Mouse (Mus musculus) CH12.LX (cell line): ENCODE data around the gene Atp5c1. TPM values are rescaled to one million over a fixed set of nuclear protein-coding genes. Genes with fewer than 3 reads are reported as not detected.
A peak's percentile ranks its signal among the peaks of the same experiment; 100 is the strongest.

ENCODE experiments used
- DNase-seq: peaks from one replicate; pipeline ENCODE4 v3.0.0-alpha.2; 2013; ENCODE audit errors: extremely low read depth
- H3K27ac ChIP-seq: 2 replicates; pipeline ENCODE4 v1.5.1; 2012; ENCODE audit warnings: low read depth, mild to moderate bottlenecking, control low read depth, moderate library complexity; ENCODE audit not compliant: insufficient read depth
- H3K27me3 ChIP-seq: replicated peaks from 2 replicates; pipeline ENCODE3; 2012; ENCODE audit warnings: inconsistent platforms
- H3K36me3 ChIP-seq, 2 experiments: replicated peaks in 1 of 2; 2 replicates each; pipeline versions ENCODE3 to v1.6.1; 2012; ENCODE audit warnings: inconsistent platforms in 1 of 2, low read length in 1 of 2, mild to moderate bottlenecking in 1 of 2, mixed read lengths in 1 of 2, moderate library complexity in 1 of 2; ENCODE audit not compliant: control insufficient read depth in 1 of 2, insufficient read depth in 1 of 2
- H3K4me1 ChIP-seq, 2 experiments: 2 replicates each; pipeline ENCODE4 v1.6.1; 2012; ENCODE audit warnings: inconsistent platforms in 1 of 2, moderate library complexity in 1 of 2; ENCODE audit not compliant: insufficient read depth in 2 of 2, control insufficient read depth in 1 of 2
- H3K4me2 ChIP-seq: 2 replicates; pipeline ENCODE4 v1.6.1; 2012; ENCODE audit warnings: low read depth, mild to moderate bottlenecking, control low read depth; ENCODE audit not compliant: poor library complexity, insufficient read depth, severe bottlenecking
- H3K4me3 ChIP-seq, 3 experiments: fragments of 150-350 bp in 1 of 3; sonication (generic) in 1 of 3; replicated peaks in 1 of 3; 2 replicates each; pipeline versions ENCODE3 to v1.5.1; 2011 to 2012; ENCODE audit warnings: low read depth in 2 of 3, low read length in 2 of 3, mild to moderate bottlenecking in 2 of 3, moderate library complexity in 2 of 3, control low read depth in 1 of 3, improper control_type of control experiment in 1 of 3, inconsistent platforms in 1 of 3, mixed read lengths in 1 of 3; ENCODE audit not compliant: poor library complexity in 1 of 3
- H3K79me2 ChIP-seq: replicated peaks from 2 replicates; pipeline ENCODE4 v1.6.1; 2012; ENCODE audit warnings: mild to moderate bottlenecking, moderate library complexity; ENCODE audit not compliant: control insufficient read depth, poor library complexity, insufficient read depth, severe bottlenecking; ENCODE audit errors: extremely low read depth
- H3K9ac ChIP-seq: 2 replicates; pipeline ENCODE4 v1.6.1; 2012; ENCODE audit warnings: low read depth, mild to moderate bottlenecking, control low read depth, moderate library complexity; ENCODE audit not compliant: insufficient read depth
- H3K9me3 ChIP-seq: replicated peaks from 2 replicates; pipeline ENCODE3; 2012; ENCODE audit warnings: low read length, inconsistent platforms, mixed read lengths
- BHLHE40 ChIP-seq: IDR thresholded peaks from 2 replicates; pipeline ENCODE4 v1.6.1; 2011; ENCODE audit warnings: mild to moderate bottlenecking, low read depth, low read length, improper control_type of control experiment
- CHD1 ChIP-seq: IDR thresholded peaks from 2 replicates; pipeline ENCODE4 v1.6.1; 2012; ENCODE audit warnings: low read depth, low read length, improper control_type of control experiment, inconsistent platforms
- CTCF ChIP-seq, 2 experiments: IDR thresholded peaks in 1 of 2; conservative IDR thresholded peaks in 1 of 2; 2 replicates each; pipeline ENCODE4 v1.5.1; 2011 to 2012; ENCODE audit warnings: low read depth in 2 of 2, low read length in 2 of 2, improper control_type of control experiment in 1 of 2, inconsistent platforms in 1 of 2, mild to moderate bottlenecking in 1 of 2, moderate library complexity in 1 of 2
- ELF1 ChIP-seq: IDR thresholded peaks from 2 replicates; pipeline ENCODE4 v1.6.1; 2014; ENCODE audit warnings: low read depth, mild to moderate bottlenecking, inconsistent platforms, low read length, improper control_type of control experiment
- EP300 ChIP-seq: IDR thresholded peaks from 2 replicates; pipeline ENCODE4 v1.6.1; 2011; ENCODE audit warnings: low read length, improper control_type of control experiment
- HCFC1 ChIP-seq: IDR thresholded peaks from 2 replicates; pipeline ENCODE4 v1.6.1; 2012; ENCODE audit warnings: low read depth, mild to moderate bottlenecking, inconsistent platforms, low read length, improper control_type of control experiment
- JUND ChIP-seq: conservative IDR thresholded peaks from 2 replicates; pipeline ENCODE4 v1.6.1; 2011; ENCODE audit warnings: low read depth, low read length, improper control_type of control experiment
- KAT2A ChIP-seq: IDR thresholded peaks from 2 replicates; pipeline ENCODE4 v1.6.1; 2012; ENCODE audit warnings: low read length, improper control_type of control experiment, inconsistent platforms; ENCODE audit not compliant: insufficient replicate concordance
- MAFK ChIP-seq: IDR thresholded peaks from 2 replicates; pipeline ENCODE4 v1.6.1; 2011; ENCODE audit warnings: low read length, improper control_type of control experiment; ENCODE audit not compliant: insufficient replicate concordance
- MAX ChIP-seq: IDR thresholded peaks from 2 replicates; pipeline ENCODE4 v1.6.1; 2011; ENCODE audit warnings: low read length, improper control_type of control experiment
- MXI1 ChIP-seq: IDR thresholded peaks from 2 replicates; pipeline ENCODE4 v1.6.1; 2011; ENCODE audit warnings: mild to moderate bottlenecking, low read depth, low read length, improper control_type of control experiment
- NELFE ChIP-seq: IDR thresholded peaks from 2 replicates; pipeline ENCODE4 v1.6.1; 2011; ENCODE audit warnings: low read depth, low read length, improper control_type of control experiment
- PAX5 ChIP-seq: IDR thresholded peaks from 2 replicates; pipeline ENCODE4 v1.6.1; 2012; ENCODE audit warnings: low read length, inconsistent platforms, mixed read lengths
- SMC3 ChIP-seq: IDR thresholded peaks from 2 replicates; pipeline ENCODE4 v1.6.1; 2011; ENCODE audit warnings: low read depth, low read length, improper control_type of control experiment
- TCF12 ChIP-seq: IDR thresholded peaks from 2 replicates; pipeline ENCODE4 v1.6.1; 2014; ENCODE audit warnings: low read depth, mild to moderate bottlenecking, inconsistent platforms, low read length, improper control_type of control experiment
- UBTF ChIP-seq: IDR thresholded peaks from 2 replicates; pipeline ENCODE4 v1.6.1; 2012; ENCODE audit warnings: low read depth, mild to moderate bottlenecking, inconsistent platforms, low read length, improper control_type of control experiment, moderate library complexity
- USF1 ChIP-seq: IDR thresholded peaks from 2 replicates; pipeline ENCODE4 v1.6.1; 2014; ENCODE audit warnings: low read depth, mild to moderate bottlenecking, inconsistent platforms, low read length, improper control_type of control experiment
- USF2 ChIP-seq: conservative IDR thresholded peaks from 2 replicates; pipeline ENCODE4 v1.6.1; 2011; ENCODE audit warnings: low read depth, low read length, improper control_type of control experiment
- ZC3H11A ChIP-seq: IDR thresholded peaks from 2 replicates; pipeline ENCODE4 v1.6.1; 2012; ENCODE audit warnings: low read depth, mild to moderate bottlenecking, inconsistent platforms, low read length, improper control_type of control experiment
- ZKSCAN1 ChIP-seq: IDR thresholded peaks from 2 replicates; pipeline ENCODE4 v1.6.1; 2012; ENCODE audit warnings: low read depth, inconsistent platforms, low read length, improper control_type of control experiment, borderline replicate concordance
- ZMIZ1 ChIP-seq: IDR thresholded peaks from 2 replicates; pipeline ENCODE4 v1.6.1; 2012; ENCODE audit warnings: low read depth, mild to moderate bottlenecking, inconsistent platforms, low read length, improper control_type of control experiment
- ZNF384 ChIP-seq: IDR thresholded peaks from 2 replicates; pipeline ENCODE4 v1.6.1; 2012; ENCODE audit warnings: low read depth, low read length, improper control_type of control experiment, inconsistent platforms
- dilution Hi-C: fragments of 300-500 bp; cut with MboI; formaldehyde crosslinking; loops from 2 replicates; pipeline ENCODE4 v1.14.3; 2020; ENCODE audit warnings: low sequenced_read_pairs; ENCODE audit not compliant: extremely low pct_unique_long_range_greater_than_20kb, extremely low pct_ligation_motif_present
- in situ Hi-C: fragments of 300-500 bp; cut with MboI; formaldehyde crosslinking; loops from 3 replicates; pipeline ENCODE4 v1.14.3; 2019; ENCODE audit warnings: low sequenced_read_pairs, low pct_ligation_motif_present, low pct_unique_long_range_greater_than_20kb, mixed read lengths
- polyA plus RNA-seq: library from polyadenylated mRNA; unstranded; fragments of >175 nt; gene quantifications from 2 replicates; pipeline ENCODE4 v1.2.1, GENCODE M21; 2012; ENCODE audit warnings: low read depth; ENCODE audit not compliant: insufficient read length
- total RNA-seq, 2 experiments: library from RNA; depleted of rRNA; stranded (reverse); fragments of 300-350 nt in 1 of 2; fragments of >200 nt in 1 of 2; gene quantifications; 2 replicates each; pipeline ENCODE4 v1.2.3; 2012 to 2014

Atp5c1 gene
- total and polyA plus RNA-seq, 3 experiments = 336 to 918 (median 423) TPM

GRCm38 (mm10) chr2:10082737-10083136 is 2.4 kb upstream of the Atp5c1 start:
- DNase-seq = peak; percentile 41
- H3K4me3 ChIP-seq = no peak overlapping the region
- H3K9me3 ChIP-seq = no peaks in the 10 kb centered on the region
- no peak overlapping the region for H3K9ac ChIP-seq
- no peaks in the 10 kb centered on the region for H3K27me3 ChIP-seq
- H3K36me3 ChIP-seq = peaks cover 30 to 52% of the 10 kb centered on the region in 2 experiments
- dilution Hi-C loops (no loop called here), in situ Hi-C loops (no loop called here)
- peaks cover 15 to 30% of the 10 kb centered on the region in 2 experiments for H3K4me1 ChIP-seq
- TF ChIP-seq ELF1 (peak; percentile 51; the same call in 1 of the 2 replicates), NELFE (no peak), CHD1 (no peak), UBTF (no peak), TCF12 (no peak), MAFK (peak; percentile 70; the same call in 1 of the 2 replicates), MAX (no peak)
- H3K4me2 ChIP-seq = peak overlapping the region; percentile 18
- no peak overlapping the region for H3K27ac ChIP-seq
- peaks cover 67% of the 10 kb centered on the region for H3K79me2 ChIP-seq

GRCm38 (mm10) chr2:10081453-10082080 is 1.3 kb upstream of the Atp5c1 start:
- Histone ChIP-seq H3K36me3 (peaks cover 20 to 46% of the 10 kb centered on the region in 2 experiments), H3K4me2 (peak overlapping the region; percentile 86), H3K79me2 (peaks cover 78% of the 10 kb centered on the region), H3K27ac (no peak overlapping the region), H3K9me3 (no peaks in the 10 kb centered on the region), H3K4me1 (peaks cover 20 to 39% of the 10 kb centered on the region in 2 experiments), H3K27me3 (no peaks in the 10 kb centered on the region), H3K9ac (peak overlapping the region; percentile 90; the same call in 1 of the 2 replicates), H3K4me3 (peak overlapping the region; percentile 22 to 98 (median 93))
- dilution Hi-C loops = no loop called here
- no peak for DNase-seq
- TF ChIP-seq ZMIZ1 (no peak), MXI1 (no peak), ZKSCAN1 (no peak), NELFE (no peak), CHD1 (no peak), SMC3 (no peak), BHLHE40 (no peak), KAT2A (no peak), JUND (no peak), PAX5 (no peak), CTCF (conservative IDR thresholded peaks at IDR 0.05 in 1 of 2, IDR thresholded peaks at IDR 0.05 in 1 of 2; ENCODE audit: low read depth in 2 of 2, low read length in 2 of 2) (no peak), ZC3H11A (no peak), EP300 (no peak), ELF1 (no peak), UBTF (no peak), HCFC1 (no peak), USF2 (no peak), MAFK (no peak), ZNF384 (no peak), USF1 (no peak)
- in situ Hi-C loops = no loop called here
